Mouse (Mus musculus): ENCODE results near the gene Tctex1d2. TPM values are rescaled to one million over a fixed set of nuclear protein-coding genes. Genes with fewer than 3 reads are reported as not detected.

The Tctex1d2 gene
- 5.4 and 13.9 TPM in 2 replicates for polyA plus RNA-seq (2011; ENCODE audit: insufficient read depth, insufficient read length, low replicate concordance, missing spikeins)

DNA sequence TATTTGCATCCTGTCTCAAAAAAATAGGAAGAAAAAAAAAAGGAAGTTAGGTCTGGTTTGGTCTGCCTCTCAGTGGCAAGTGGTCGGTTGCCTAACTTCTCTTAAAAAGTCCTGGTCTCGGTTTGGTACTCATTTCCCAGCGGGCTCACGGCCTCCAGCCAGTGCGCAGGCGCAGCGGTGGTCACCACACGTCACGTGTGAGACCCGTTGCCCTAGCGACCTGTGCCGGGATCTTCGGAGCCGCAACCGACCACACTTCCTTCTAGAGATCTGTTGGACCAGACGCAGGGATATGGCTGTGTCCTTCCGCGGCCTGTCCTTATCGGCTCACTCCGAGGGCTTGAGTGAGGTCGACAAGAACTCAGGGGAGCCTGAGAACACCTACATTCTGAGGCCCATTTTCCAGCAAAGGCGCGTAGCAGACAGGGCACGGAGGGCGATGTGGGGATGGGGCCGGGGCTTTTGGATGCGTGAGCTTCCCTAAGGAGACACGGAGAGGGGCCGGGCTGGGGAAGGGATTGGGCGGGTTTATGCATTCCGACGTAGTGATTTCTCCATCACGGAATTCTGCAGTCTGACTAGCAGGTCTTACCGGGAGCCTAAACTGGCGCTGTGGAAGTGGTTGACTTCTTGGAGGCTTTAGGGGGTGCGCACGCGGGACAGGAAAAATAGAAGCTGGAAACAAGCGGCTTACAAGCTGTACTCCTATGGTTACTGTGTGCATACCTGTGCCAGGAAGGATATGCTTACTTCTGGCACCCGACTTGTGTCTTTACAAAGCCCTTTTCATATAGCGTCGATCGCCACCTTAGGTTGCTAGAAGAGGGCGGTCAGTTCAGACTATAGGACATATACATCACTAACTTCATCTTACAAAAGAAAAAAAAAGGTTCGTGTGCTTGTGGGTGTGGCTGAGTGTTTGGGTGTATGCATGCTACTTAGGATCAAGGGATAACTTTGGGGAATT, at the start of gene Tctex1d2:
Tctex1d2 (plus strand) TSS at position 186 of the 967 bp plus-strand sequence.
- Histone ChIP-seq H3K27ac (ENCODE audit: control insufficient read depth, insufficient read depth, low read depth, low read length, poor library complexity) (peak within 1 kb of the TSS; percentile 56), H3K4me3 (replicated peaks; ENCODE audit: control insufficient read depth, low read depth, low read length) (peak within 1 kb of the TSS; percentile 68), H3K4me1 (ENCODE audit: control insufficient read depth, insufficient read depth, low read length) (no peaks in the 10 kb centered on the region; the same call in 1 of the 2 replicates)
- TF ChIP-seq POLR2A (IDR thresholded peaks at IDR 0.05; ENCODE audit: borderline replicate concordance, control insufficient read depth, low read depth, low read length) (peak; percentile 78; the same call in 1 of the 2 replicates), CTCF (IDR thresholded peaks at IDR 0.05; ENCODE audit: control insufficient read depth, insufficient read depth, low read length) (no peak)
- 4% methylated on average over 45 of the region's 45 CpGs for WGBS

DNA sequence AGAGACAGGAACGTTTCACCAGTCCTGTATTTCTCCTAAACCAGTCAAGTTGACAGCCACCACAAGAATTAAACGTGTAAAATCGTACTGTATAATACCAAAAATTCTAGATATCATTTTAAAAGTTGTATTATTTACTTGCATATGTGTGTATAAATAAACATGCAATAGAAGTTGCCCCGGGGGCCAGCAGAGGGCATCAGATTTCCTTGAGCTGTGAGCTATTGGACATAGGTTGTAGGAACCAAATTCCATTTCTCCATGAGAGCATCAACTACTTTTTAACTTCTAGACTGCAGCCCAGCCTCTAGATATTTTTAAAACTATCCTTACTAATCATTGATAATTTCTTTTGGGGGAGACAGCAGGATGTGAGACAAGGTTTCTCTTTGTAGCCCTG, 48.2 kb upstream of the Tctex1d2 start:
- TF ChIP-seq CTCF (IDR thresholded peaks at IDR 0.05; ENCODE audit: control insufficient read depth, insufficient read depth, low read length) (peak; percentile 43), POLR2A (IDR thresholded peaks at IDR 0.05; ENCODE audit: borderline replicate concordance, control insufficient read depth, low read depth, low read length) (no peak)
- no peak overlapping the region for H3K27ac ChIP-seq (ENCODE audit: control insufficient read depth, insufficient read depth, low read depth, low read length, poor library complexity)
- H3K4me1 ChIP-seq (ENCODE audit: control insufficient read depth, insufficient read depth, low read length) = no peaks in the 10 kb centered on the region
- WGBS = 80% methylated on average over 4 of the region's 4 CpGs
- H3K4me3 ChIP-seq (replicated peaks; ENCODE audit: control insufficient read depth, low read depth, low read length) = no peak overlapping the region

DNA sequence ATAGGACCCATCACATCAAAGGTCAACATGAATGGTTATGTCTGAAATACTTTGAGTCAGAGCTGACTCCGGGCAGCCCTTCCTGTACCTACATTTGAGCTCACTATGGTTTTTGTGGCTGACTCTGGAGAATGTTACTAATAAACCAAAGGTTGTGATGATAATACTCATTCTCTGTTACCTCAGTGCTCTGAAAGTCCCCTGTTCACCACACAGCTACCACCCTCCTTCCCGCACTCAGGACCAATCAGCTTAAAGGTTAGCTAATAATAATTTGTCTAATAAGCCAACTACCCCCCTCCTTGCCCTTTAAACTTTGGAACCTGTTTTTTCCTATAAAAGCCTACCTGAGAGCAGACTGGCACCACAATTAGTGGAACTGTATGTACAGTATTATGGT, 39.9 kb upstream of the Tctex1d2 start:
- H3K27ac ChIP-seq (ENCODE audit: control insufficient read depth, insufficient read depth, low read depth, low read length, poor library complexity) = no peak overlapping the region
- WGBS = 87% methylated on average over 2 of the region's 2 CpGs
- H3K4me1 ChIP-seq (ENCODE audit: control insufficient read depth, insufficient read depth, low read length) = no peaks in the 10 kb centered on the region
- H3K4me3 ChIP-seq (replicated peaks; ENCODE audit: control insufficient read depth, low read depth, low read length) = no peak overlapping the region
- TF ChIP-seq POLR2A (IDR thresholded peaks at IDR 0.05; ENCODE audit: borderline replicate concordance, control insufficient read depth, low read depth, low read length) = no peak
- TF ChIP-seq CTCF (IDR thresholded peaks at IDR 0.05; ENCODE audit: control insufficient read depth, insufficient read depth, low read length) = no peak

DNA sequence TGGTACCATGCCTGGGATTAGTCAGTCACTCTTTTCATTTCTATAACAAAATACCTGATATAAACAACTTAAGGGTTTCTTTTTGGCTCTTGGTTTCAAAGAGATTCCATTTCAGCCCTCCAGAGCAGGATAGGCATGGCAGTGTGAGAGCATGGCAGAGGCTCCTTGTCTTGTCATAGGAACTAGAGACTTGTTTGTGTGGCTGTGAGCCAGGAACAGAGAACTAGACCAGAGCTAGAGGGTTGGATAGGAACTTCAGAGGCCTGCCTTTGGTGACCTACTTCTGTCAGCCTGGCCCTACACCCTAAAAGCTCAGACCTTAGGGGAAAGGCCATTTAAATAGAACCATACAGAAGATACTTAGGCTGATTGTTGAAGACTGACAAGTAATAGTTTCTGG, 36.6 kb upstream of the Tctex1d2 start:
- TF ChIP-seq CTCF (IDR thresholded peaks at IDR 0.05; ENCODE audit: control insufficient read depth, insufficient read depth, low read length) (no peak), POLR2A (IDR thresholded peaks at IDR 0.05; ENCODE audit: borderline replicate concordance, control insufficient read depth, low read depth, low read length) (no peak)
- no peak overlapping the region for H3K4me3 ChIP-seq (replicated peaks; ENCODE audit: control insufficient read depth, low read depth, low read length)
- no peaks in the 10 kb centered on the region; the same call in 1 of the 2 replicates for H3K4me1 ChIP-seq (ENCODE audit: control insufficient read depth, insufficient read depth, low read length)
- H3K27ac ChIP-seq (ENCODE audit: control insufficient read depth, insufficient read depth, low read depth, low read length, poor library complexity) = no peak overlapping the region

DNA sequence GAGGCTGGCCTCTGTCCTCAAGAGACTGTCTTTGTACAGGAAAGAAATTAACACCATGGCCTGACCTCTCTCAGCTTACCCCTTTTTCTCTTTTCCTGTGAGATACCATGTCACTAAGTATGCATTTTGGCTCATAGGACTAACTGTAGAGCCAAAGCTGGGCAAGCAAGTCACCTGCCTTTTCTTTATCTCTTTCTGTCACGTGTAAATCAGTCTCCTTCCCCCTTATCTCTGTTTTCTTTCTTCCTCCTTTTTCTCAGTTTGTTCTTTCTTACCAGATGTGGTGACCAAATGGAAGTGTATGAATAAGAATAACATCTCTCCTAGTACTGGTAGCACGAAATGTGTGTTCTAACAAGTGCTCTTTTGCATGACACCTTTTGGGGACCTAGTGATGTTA, 34.6 kb upstream of the Tctex1d2 start:
- Histone ChIP-seq H3K4me3 (replicated peaks; ENCODE audit: control insufficient read depth, low read depth, low read length) (no peak overlapping the region), H3K4me1 (ENCODE audit: control insufficient read depth, insufficient read depth, low read length) (no peaks in the 10 kb centered on the region; the same call in 1 of the 2 replicates), H3K27ac (ENCODE audit: control insufficient read depth, insufficient read depth, low read depth, low read length, poor library complexity) (no peak overlapping the region)
- 55% methylated on average over 2 of the region's 2 CpGs for WGBS
- TF ChIP-seq POLR2A (IDR thresholded peaks at IDR 0.05; ENCODE audit: borderline replicate concordance, control insufficient read depth, low read depth, low read length) (no peak), CTCF (IDR thresholded peaks at IDR 0.05; ENCODE audit: control insufficient read depth, insufficient read depth, low read length) (no peak)

DNA sequence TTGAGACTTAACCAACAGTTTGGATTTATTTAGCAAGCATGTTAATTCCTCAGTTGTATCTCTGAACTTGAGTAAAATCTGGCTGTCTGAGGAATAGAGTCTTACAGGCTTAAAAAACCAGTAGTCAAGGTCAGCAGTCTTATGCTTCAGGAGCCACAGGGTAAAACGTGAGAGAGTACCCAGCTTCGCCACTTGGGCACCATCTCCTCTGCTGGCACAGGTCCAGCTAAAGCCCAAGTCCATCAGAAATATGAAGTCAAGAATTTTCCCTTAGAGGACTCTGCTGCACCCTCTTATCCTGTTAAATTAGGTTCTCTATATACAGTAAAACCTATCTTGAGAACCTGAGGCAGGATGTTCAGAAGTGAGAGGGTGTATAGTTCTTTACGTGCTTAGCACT, 32.7 kb upstream of the Tctex1d2 start:
- 70% methylated on average over 3 of the region's 3 CpGs for WGBS
- no peaks in the 10 kb centered on the region; the same call in 1 of the 2 replicates for H3K4me1 ChIP-seq (ENCODE audit: control insufficient read depth, insufficient read depth, low read length)

DNA sequence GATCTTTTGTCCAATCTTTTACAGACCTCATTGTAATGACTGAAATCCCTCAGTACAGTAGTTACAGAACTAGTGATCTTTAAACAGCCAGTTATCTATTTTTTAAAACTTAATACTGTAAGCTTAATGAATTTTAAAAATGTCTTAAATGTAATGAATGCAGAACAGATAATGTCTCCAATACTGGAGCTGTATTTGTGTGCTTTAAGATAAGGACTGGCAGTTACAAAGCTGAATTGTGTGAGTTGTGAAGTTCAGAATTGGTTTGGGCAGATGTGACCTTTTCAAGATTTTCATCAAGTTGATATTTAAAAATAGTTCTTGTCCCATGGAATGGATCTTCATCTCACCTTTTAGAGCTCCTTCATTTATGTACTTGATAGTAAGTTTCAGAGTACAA, 30.5 kb upstream of the Tctex1d2 start:
- TF ChIP-seq CTCF (IDR thresholded peaks at IDR 0.05; ENCODE audit: control insufficient read depth, insufficient read depth, low read length) (no peak), POLR2A (IDR thresholded peaks at IDR 0.05; ENCODE audit: borderline replicate concordance, control insufficient read depth, low read depth, low read length) (no peak)
- H3K27ac ChIP-seq (ENCODE audit: control insufficient read depth, insufficient read depth, low read depth, low read length, poor library complexity) = no peak overlapping the region
- H3K4me3 ChIP-seq (replicated peaks; ENCODE audit: control insufficient read depth, low read depth, low read length) = no peak overlapping the region
- H3K4me1 ChIP-seq (ENCODE audit: control insufficient read depth, insufficient read depth, low read length) = no peaks in the 10 kb centered on the region; the same call in 1 of the 2 replicates

More for the DNA sequence above, 32.7 kb upstream of the Tctex1d2 start:
- Histone ChIP-seq H3K27ac (ENCODE audit: control insufficient read depth, insufficient read depth, low read depth, low read length, poor library complexity) (no peak overlapping the region), H3K4me3 (replicated peaks; ENCODE audit: control insufficient read depth, low read depth, low read length) (no peak overlapping the region)
- TF ChIP-seq POLR2A (IDR thresholded peaks at IDR 0.05; ENCODE audit: borderline replicate concordance, control insufficient read depth, low read depth, low read length) (no peak), CTCF (IDR thresholded peaks at IDR 0.05; ENCODE audit: control insufficient read depth, insufficient read depth, low read length) (no peak)

DNA sequence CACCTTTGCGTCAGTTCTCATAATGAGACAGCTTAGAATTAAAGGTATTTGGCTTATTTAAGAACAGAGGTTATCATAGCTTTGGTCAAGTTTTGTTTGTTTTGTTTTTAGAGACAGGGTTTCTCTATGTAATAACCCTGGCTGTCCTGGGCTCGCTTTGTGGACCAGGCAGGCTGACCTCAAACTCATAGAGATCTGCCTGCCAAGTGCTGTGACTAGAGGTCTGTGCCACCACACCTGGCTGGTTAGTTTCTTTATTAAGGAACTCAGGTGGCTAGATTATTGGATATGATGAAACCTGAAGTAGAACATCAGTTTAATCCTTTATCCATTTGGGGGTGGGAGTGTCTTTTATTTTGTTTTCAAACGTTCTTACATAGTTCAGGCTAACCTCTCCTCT, 29.7 kb upstream of the Tctex1d2 start:
- TF ChIP-seq CTCF (IDR thresholded peaks at IDR 0.05; ENCODE audit: control insufficient read depth, insufficient read depth, low read length) (no peak), POLR2A (IDR thresholded peaks at IDR 0.05; ENCODE audit: borderline replicate concordance, control insufficient read depth, low read depth, low read length) (no peak)
- no peaks in the 10 kb centered on the region; the same call in 1 of the 2 replicates for H3K4me1 ChIP-seq (ENCODE audit: control insufficient read depth, insufficient read depth, low read length)
- H3K4me3 ChIP-seq (replicated peaks; ENCODE audit: control insufficient read depth, low read depth, low read length) = no peak overlapping the region
- 78% methylated on average over 3 of the region's 3 CpGs for WGBS
- no peak overlapping the region for H3K27ac ChIP-seq (ENCODE audit: control insufficient read depth, insufficient read depth, low read depth, low read length, poor library complexity)

All from bone marrow, adult 2 months (tissue).